Mouse (Mus musculus) small intestine, adult 2 months (tissue): ENCODE data around the gene Tmed1.
"Not testable (repeated sequence)": the region's sequence is repeated elsewhere in the genome, so short reads cannot be mapped to it uniquely, and the experiment has no call there.

Source experiments
- CTCF ChIP-seq: fragments of 200-500 bp; IDR thresholded peaks from 2 replicates; pipeline ENCODE4 v1.5.1; 2012; ENCODE audit warnings: low read depth, mild to moderate bottlenecking, control low read depth, inconsistent platforms, low read length, moderate library complexity, mixed read lengths; ENCODE audit not compliant: insufficient replicate concordance, insufficient read length; ENCODE audit errors: extremely low read depth
- POLR2A ChIP-seq: fragments of 200-500 bp; IDR thresholded peaks from 2 replicates; pipeline ENCODE4 v1.6.1; 2012; ENCODE audit warnings: low read depth, mild to moderate bottlenecking, control low read depth, inconsistent platforms, low read length, moderate library complexity

GRCm38 (mm10) chr9:21542001-21542400 is 31.9 kb upstream of the Tmed1 start:
- TF ChIP-seq CTCF, POLR2A: not testable (repeated sequence)
